Mouse (Mus musculus) hindbrain, embryonic 14.5 days (tissue): ENCODE results near the gene Add1. TPM values are rescaled to one million over a fixed set of nuclear protein-coding genes. Genes with fewer than 3 reads are reported as not detected.
"Not testable (repeated sequence)": the region's sequence is repeated elsewhere in the genome, so short reads cannot be mapped to it uniquely, and the experiment has no call there.

ENCODE experiments used
- ATAC-seq: fragments of 200-750 bp; cut with Nextera tagmentation; 2 replicates; pipeline ENCODE4 v1.8.0; 2017; ENCODE audit warnings: moderate number of reproducible peaks, mild to moderate bottlenecking, moderate TSS enrichment, moderate library complexity; ENCODE audit not compliant: low FRiP score
- DNase-seq: peaks from one replicate; pipeline ENCODE4 v3.0.0-alpha.2; 2015; ENCODE audit warnings: low spot score
- H3K27ac ChIP-seq: fragments of 300-500 bp; sonication (generic); 2 replicates; pipeline ENCODE4 v1.5.1; 2014; ENCODE audit warnings: mild to moderate bottlenecking, moderate library complexity
- H3K27me3 ChIP-seq: fragments of 300-500 bp; sonication (generic); 2 replicates; pipeline ENCODE4 v1.6.1; 2014; ENCODE audit warnings: mild to moderate bottlenecking, low read length, mixed read lengths; ENCODE audit not compliant: control insufficient read depth, insufficient read depth
- H3K36me3 ChIP-seq: fragments of 300-500 bp; sonication (generic); replicated peaks from 2 replicates; pipeline ENCODE4 v1.6.1; 2014; ENCODE audit not compliant: control insufficient read depth, insufficient read depth
- H3K4me1 ChIP-seq: fragments of 300-500 bp; sonication (generic); replicated peaks from 2 replicates; pipeline ENCODE4 v1.6.1; 2014; ENCODE audit warnings: antibody characterized with exemption, low read length, mixed read lengths; ENCODE audit not compliant: control insufficient read depth, insufficient read depth
- H3K4me2 ChIP-seq: fragments of 300-500 bp; sonication (generic); replicated peaks from 2 replicates; pipeline ENCODE4 v1.6.1; 2014; ENCODE audit warnings: mild to moderate bottlenecking, moderate library complexity
- H3K4me3 ChIP-seq: fragments of 300-500 bp; sonication (generic); replicated peaks from 2 replicates; pipeline ENCODE4 v1.5.1; 2014; ENCODE audit warnings: mild to moderate bottlenecking, low read length
- H3K9ac ChIP-seq: fragments of 300-500 bp; sonication (generic); 2 replicates; pipeline ENCODE4 v1.6.1; 2014
- H3K9me3 ChIP-seq: fragments of 300-500 bp; sonication (generic); 2 replicates; pipeline ENCODE4 v1.6.1; 2016; ENCODE audit warnings: low read length; ENCODE audit not compliant: control insufficient read depth
- WGBS: fragments of 180-500 bp; shearing (Covaris S2); extraction: QIAGEN DNeasy Blood & Tissue Kit; methylation state at CpG from one replicate; pipeline ENCODE4 v1.1.7; 2014; 5-methylcytosine and 5-hydroxymethylcytosine counted together
- polyA plus RNA-seq: library from polyadenylated mRNA; unstranded; fragments of >200 nt; fragmentation: Nextera tagmentation; extraction: Ambion mirVana; gene quantifications from 2 replicates; pipeline ENCODE4 v1.2.1, GENCODE M21; 2014

Add1 gene
- polyA plus RNA-seq, 1 experiment from 2014 or later: 225 TPM

GRCm38 (mm10) chr5:34574721-34575120 is 1.3 kb downstream of the Add1 start:
- no peaks in the 10 kb centered on the region for H3K36me3 ChIP-seq
- peak overlapping the region; percentile 77 for H3K4me2 ChIP-seq
- peaks cover 15% of the 10 kb centered on the region for H3K4me1 ChIP-seq
- no peaks in the 10 kb centered on the region for H3K27me3 ChIP-seq
- H3K9me3 ChIP-seq: no peaks in the 10 kb centered on the region
- DNase-seq: no peak
- H3K9ac ChIP-seq: peak overlapping the region; percentile 99
- peak overlapping the region; percentile 93 for H3K4me3 ChIP-seq
- 49% methylated on average over 10 of the region's 10 CpGs for whole genome bisulfite sequencing
- H3K27ac ChIP-seq: no peak overlapping the region
- ATAC-seq: no peak

- no peaks in the 10 kb centered on the region for H3K36me3 ChIP-seq
- 98% methylated on average over 1 of the region's 1 CpGs for WGBS
- no peak for ATAC-seq
Measured at GRCm38 (mm10) chr5:34576286-34576685, 2.8 kb downstream of the Add1 start.

GRCm38 (mm10) chr5:34578038-34578655 is 4.7 kb downstream of the Add1 start:
- DNase-seq: no peak
- Histone ChIP-seq H3K4me1 (peaks cover 20% of the 10 kb centered on the region), H3K9ac (no peak overlapping the region), H3K4me2 (no peak overlapping the region), H3K27ac (no peak overlapping the region), H3K36me3 (no peaks in the 10 kb centered on the region), H3K4me3 (no peak overlapping the region), H3K9me3 (no peaks in the 10 kb centered on the region), H3K27me3 (no peaks in the 10 kb centered on the region)
- ATAC-seq: no peak
- WGBS: 98% methylated on average over 7 of the region's 7 CpGs

More at GRCm38 (mm10) chr5:34576286-34576685, 2.8 kb downstream of the Add1 start:
- Histone ChIP-seq H3K4me3 (no peak overlapping the region), H3K9me3 (no peaks in the 10 kb centered on the region), H3K4me2 (no peak overlapping the region; the same call in 1 of the 2 replicates), H3K27ac (no peak overlapping the region), H3K9ac (no peak overlapping the region), H3K4me1 (peaks cover 15% of the 10 kb centered on the region), H3K27me3 (no peaks in the 10 kb centered on the region)
- DNase-seq: no peak

- ATAC-seq (no peak), DNase-seq (no peak)
- Histone ChIP-seq H3K27me3 (no peaks in the 10 kb centered on the region), H3K36me3 (no peaks in the 10 kb centered on the region), H3K27ac (no peak overlapping the region), H3K4me3 (no peak overlapping the region), H3K9ac (no peak overlapping the region), H3K4me1 (peaks cover 20% of the 10 kb centered on the region), H3K4me2 (no peak overlapping the region), H3K9me3 (no peaks in the 10 kb centered on the region)
- WGBS: 88% methylated on average over 3 of the region's 3 CpGs
Measured at GRCm38 (mm10) chr5:34579377-34579776, 5.9 kb downstream of the Add1 start.

- H3K4me2 ChIP-seq, H3K4me1 ChIP-seq, H3K9ac ChIP-seq, H3K27ac ChIP-seq, H3K36me3 ChIP-seq, H3K9me3 ChIP-seq, H3K27me3 ChIP-seq, DNase-seq, H3K4me3 ChIP-seq: not testable (repeated sequence)
- peak; percentile 74; the same call in 1 of the 2 replicates for ATAC-seq
- 46% methylated on average over 10 of the region's 10 CpGs for WGBS
Measured at GRCm38 (mm10) chr5:34581671-34582313, 8.3 kb downstream of the Add1 start.

GRCm38 (mm10) chr5:34582314-34582675 is 8.8 kb downstream of the Add1 start:
- H3K27me3 ChIP-seq: no peaks in the 10 kb centered on the region
- ATAC-seq (no peak), DNase-seq (no peak)
- no peak overlapping the region for H3K4me3 ChIP-seq
- H3K27ac ChIP-seq: no peak overlapping the region
- 0 out of 2 replicates have a peak, but pooled peaks cover 9% of the 10 kb centered on the region for H3K4me1 ChIP-seq
- H3K36me3 ChIP-seq: no peaks in the 10 kb centered on the region
- H3K9ac ChIP-seq: no peak overlapping the region
- WGBS: 77% methylated on average over 5 of the region's 5 CpGs
- H3K9me3 ChIP-seq: no peaks in the 10 kb centered on the region
- no peak overlapping the region for H3K4me2 ChIP-seq

GRCm38 (mm10) chr5:34585216-34585615 is 11.8 kb downstream of the Add1 start:
- Histone ChIP-seq H3K4me3 (no peak overlapping the region), H3K36me3 (no peaks in the 10 kb centered on the region), H3K9ac (no peak overlapping the region), H3K9me3 (no peaks in the 10 kb centered on the region), H3K27me3 (no peaks in the 10 kb centered on the region), H3K4me1 (0 out of 2 replicates have a peak, but pooled peaks cover 9% of the 10 kb centered on the region), H3K4me2 (no peak overlapping the region), H3K27ac (no peak overlapping the region)
- DNase-seq: no peak
- 83% methylated on average over 5 of the region's 5 CpGs for WGBS
- no peak for ATAC-seq

- no peaks in the 10 kb centered on the region for H3K27me3 ChIP-seq
- ATAC-seq: no peak
Measured at GRCm38 (mm10) chr5:34587881-34588280, 14.4 kb downstream of the Add1 start.

GRCm38 (mm10) chr5:34590059-34590458 is 16.6 kb downstream of the Add1 start:
- H3K4me1 ChIP-seq: peaks cover 4% of the 10 kb centered on the region; the same call in 1 of the 2 replicates
- H3K9ac ChIP-seq: no peak overlapping the region
- no peaks in the 10 kb centered on the region for H3K27me3 ChIP-seq
- no peak overlapping the region for H3K4me3 ChIP-seq
- H3K9me3 ChIP-seq: no peaks in the 10 kb centered on the region
- no peak overlapping the region; the same call in 1 of the 2 replicates for H3K27ac ChIP-seq
- no peak for DNase-seq
- no peak overlapping the region for H3K4me2 ChIP-seq
- no peaks in the 10 kb centered on the region for H3K36me3 ChIP-seq
- 14% methylated on average over 5 of the region's 5 CpGs for WGBS
- no peak for ATAC-seq

More at GRCm38 (mm10) chr5:34587881-34588280, 14.4 kb downstream of the Add1 start:
- Histone ChIP-seq H3K4me1 (peaks cover 4% of the 10 kb centered on the region; the same call in 1 of the 2 replicates), H3K27ac (no peak overlapping the region), H3K4me2 (no peak overlapping the region), H3K9ac (no peak overlapping the region), H3K4me3 (no peak overlapping the region), H3K36me3 (no peaks in the 10 kb centered on the region), H3K9me3 (no peaks in the 10 kb centered on the region)
- no peak for DNase-seq
- WGBS: 85% methylated on average over 5 of the region's 5 CpGs
